Mouse (Mus musculus): ENCODE data around the gene Nop56. TPM values are rescaled to one million over a fixed set of nuclear protein-coding genes. Genes with fewer than 3 reads are reported as not detected.

The Nop56 gene
- polyA plus RNA-seq, 1 experiment: 146 TPM

GRCm38 (mm10) chr2:130274862-130275261 lies 632 bp downstream of the Nop56 start:
- peak overlapping the region; percentile 76 for H3K4me3 ChIP-seq (ENCODE audit: insufficient read depth, low read length)
- peaks cover 3% of the 10 kb centered on the region; the same call in 1 of the 2 replicates for H3K4me1 ChIP-seq (ENCODE audit: control insufficient read depth, insufficient read depth, low read length)
- no peak overlapping the region for H3K27ac ChIP-seq (ENCODE audit: insufficient read depth, low read length)
- TF ChIP-seq CTCF (IDR thresholded peaks at IDR 0.05; ENCODE audit: extremely low read depth, insufficient read depth, low read length) (no peak), POLR2A (IDR thresholded peaks at IDR 0.05; ENCODE audit: extremely low read depth, insufficient read depth, low read length) (no peak)

- no peak overlapping the region for H3K27ac ChIP-seq (ENCODE audit: insufficient read depth, low read length)
- H3K4me1 ChIP-seq (ENCODE audit: control insufficient read depth, insufficient read depth, low read length): peaks cover 5% of the 10 kb centered on the region; the same call in 1 of the 2 replicates
- TF ChIP-seq POLR2A (IDR thresholded peaks at IDR 0.05; ENCODE audit: extremely low read depth, insufficient read depth, low read length) (no peak), CTCF (IDR thresholded peaks at IDR 0.05; ENCODE audit: extremely low read depth, insufficient read depth, low read length) (peak; percentile 55)
- H3K4me3 ChIP-seq (ENCODE audit: insufficient read depth, low read length): no peak overlapping the region; the same call in 1 of the 2 replicates
These were observed 1.4 kb downstream of the Nop56 start for GRCm38 (mm10) chr2:130275649-130276048.

- Histone ChIP-seq H3K4me3 (ENCODE audit: insufficient read depth, low read length) (no peak overlapping the region), H3K4me1 (ENCODE audit: control insufficient read depth, insufficient read depth, low read length) (peaks cover 7% of the 10 kb centered on the region; the same call in 1 of the 2 replicates), H3K27ac (ENCODE audit: insufficient read depth, low read length) (no peak overlapping the region)
- no peak for TF ChIP-seq CTCF (IDR thresholded peaks at IDR 0.05; ENCODE audit: extremely low read depth, insufficient read depth, low read length)
- peak; percentile 50; the same call in 1 of the 2 replicates for TF ChIP-seq POLR2A (IDR thresholded peaks at IDR 0.05; ENCODE audit: extremely low read depth, insufficient read depth, low read length)
These were observed 5.4 kb downstream of the Nop56 start for GRCm38 (mm10) chr2:130279600-130280091.

- H3K4me3 ChIP-seq (ENCODE audit: insufficient read depth, low read length): no peak overlapping the region
- peaks cover 7% of the 10 kb centered on the region; the same call in 1 of the 2 replicates for H3K4me1 ChIP-seq (ENCODE audit: control insufficient read depth, insufficient read depth, low read length)
- no peak for TF ChIP-seq POLR2A (IDR thresholded peaks at IDR 0.05; ENCODE audit: extremely low read depth, insufficient read depth, low read length)
- no peak for TF ChIP-seq CTCF (IDR thresholded peaks at IDR 0.05; ENCODE audit: extremely low read depth, insufficient read depth, low read length)
- no peak overlapping the region; the same call in 1 of the 2 replicates for H3K27ac ChIP-seq (ENCODE audit: insufficient read depth, low read length)
These were observed 6.0 kb downstream of the Nop56 start for GRCm38 (mm10) chr2:130280224-130280623.

GRCm38 (mm10) chr2:130280818-130281217 lies 6.6 kb downstream of the Nop56 start:
- TF ChIP-seq CTCF (IDR thresholded peaks at IDR 0.05; ENCODE audit: extremely low read depth, insufficient read depth, low read length) (no peak), POLR2A (IDR thresholded peaks at IDR 0.05; ENCODE audit: extremely low read depth, insufficient read depth, low read length) (no peak)
- Histone ChIP-seq H3K27ac (ENCODE audit: insufficient read depth, low read length) (no peak overlapping the region), H3K4me3 (ENCODE audit: insufficient read depth, low read length) (no peak overlapping the region), H3K4me1 (ENCODE audit: control insufficient read depth, insufficient read depth, low read length) (peaks cover 4% of the 10 kb centered on the region; the same call in 1 of the 2 replicates)

GRCm38 (mm10) chr2:130283854-130284654 lies 9.8 kb downstream of the Nop56 start, which contains the start of gene Idh3b:
Gene Idh3b, minus strand, starts transcription at chr2:130284547.
- TF ChIP-seq CTCF (IDR thresholded peaks at IDR 0.05; ENCODE audit: extremely low read depth, insufficient read depth, low read length) (no peak), POLR2A (IDR thresholded peaks at IDR 0.05; ENCODE audit: extremely low read depth, insufficient read depth, low read length) (peak; percentile 90)
- peaks cover 4% of the 10 kb centered on the region; the same call in 1 of the 2 replicates for H3K4me1 ChIP-seq (ENCODE audit: control insufficient read depth, insufficient read depth, low read length)
- peak within 1 kb of the TSS; percentile 83 for H3K27ac ChIP-seq (ENCODE audit: insufficient read depth, low read length)

GRCm38 (mm10) chr2:130289086-130289485 lies 14.9 kb downstream of the Nop56 start:
- no peak for TF ChIP-seq POLR2A (IDR thresholded peaks at IDR 0.05; ENCODE audit: extremely low read depth, insufficient read depth, low read length)
- TF ChIP-seq CTCF (IDR thresholded peaks at IDR 0.05; ENCODE audit: extremely low read depth, insufficient read depth, low read length): no peak
- Histone ChIP-seq H3K27ac (ENCODE audit: insufficient read depth, low read length) (no peak overlapping the region), H3K4me1 (ENCODE audit: control insufficient read depth, insufficient read depth, low read length) (no peaks in the 10 kb centered on the region), H3K4me3 (ENCODE audit: insufficient read depth, low read length) (no peak overlapping the region)

More at GRCm38 (mm10) chr2:130283854-130284654, 9.8 kb downstream of the Nop56 start, which contains the start of gene Idh3b:
- H3K4me3 ChIP-seq (ENCODE audit: insufficient read depth, low read length): peak within 1 kb of the TSS; percentile 96

GRCm38 (mm10) chr2:130291434-130291833 lies 17.2 kb downstream of the Nop56 start:
- H3K27ac ChIP-seq (ENCODE audit: insufficient read depth, low read length): no peak overlapping the region
- TF ChIP-seq CTCF (IDR thresholded peaks at IDR 0.05; ENCODE audit: extremely low read depth, insufficient read depth, low read length) (peak; percentile 97), POLR2A (IDR thresholded peaks at IDR 0.05; ENCODE audit: extremely low read depth, insufficient read depth, low read length) (no peak)
- H3K4me1 ChIP-seq (ENCODE audit: control insufficient read depth, insufficient read depth, low read length): no peaks in the 10 kb centered on the region
- no peak overlapping the region for H3K4me3 ChIP-seq (ENCODE audit: insufficient read depth, low read length)

- TF ChIP-seq CTCF (IDR thresholded peaks at IDR 0.05; ENCODE audit: extremely low read depth, insufficient read depth, low read length): no peak
- no peak overlapping the region for H3K27ac ChIP-seq (ENCODE audit: insufficient read depth, low read length)
- no peaks in the 10 kb centered on the region for H3K4me1 ChIP-seq (ENCODE audit: control insufficient read depth, insufficient read depth, low read length)
- no peak overlapping the region for H3K4me3 ChIP-seq (ENCODE audit: insufficient read depth, low read length)
These were observed 18.8 kb downstream of the Nop56 start for GRCm38 (mm10) chr2:130293009-130293408.

Data from cortical plate, adult 2 months (tissue).